Mouse (Mus musculus) lung, postnatal 0 days (tissue): ENCODE measurements around the gene Sbf2. TPM values are rescaled to one million over a fixed set of nuclear protein-coding genes. Genes with fewer than 3 reads are reported as not detected.

Source experiments
- ATAC-seq: fragments of 200-750 bp; cut with Nextera tagmentation; 2 replicates; pipeline ENCODE4 v1.8.0; 2017; ENCODE audit warnings: moderate library complexity
- DNase-seq: peaks from one replicate; pipeline ENCODE4 v3.0.0-alpha.2; 2016; ENCODE audit warnings: low spot score
- H3K27ac ChIP-seq: fragments of 300-500 bp; sonication (generic); 2 replicates; pipeline ENCODE4 v1.5.1; 2014; ENCODE audit warnings: antibody characterized with exemption, mild to moderate bottlenecking, low read length, mixed read lengths
- H3K27me3 ChIP-seq: fragments of 300-500 bp; sonication (generic); replicated peaks from 2 replicates; pipeline ENCODE4 v1.6.1; 2014; ENCODE audit warnings: low read length, mixed read lengths; ENCODE audit not compliant: insufficient read depth
- H3K36me3 ChIP-seq: fragments of 300-500 bp; sonication (generic); 2 replicates; pipeline ENCODE4 v1.6.1; 2014; ENCODE audit warnings: low read length, mixed read lengths; ENCODE audit not compliant: insufficient read depth
- H3K4me1 ChIP-seq: fragments of 300-500 bp; sonication (generic); 2 replicates; pipeline ENCODE4 v1.6.1; 2014; ENCODE audit warnings: antibody characterized with exemption, low read depth, low read length, mixed read lengths; ENCODE audit not compliant: insufficient read depth
- H3K4me2 ChIP-seq: fragments of 300-500 bp; sonication (generic); replicated peaks from 2 replicates; pipeline ENCODE4 v1.6.1; 2014; ENCODE audit warnings: low read depth, mild to moderate bottlenecking, low read length, moderate library complexity, mixed read lengths
- H3K4me3 ChIP-seq: fragments of 300-500 bp; sonication (generic); 2 replicates; pipeline ENCODE4 v1.5.1; 2014; ENCODE audit warnings: low read depth, low read length
- H3K9ac ChIP-seq: fragments of 300-500 bp; sonication (generic); replicated peaks from 2 replicates; pipeline ENCODE4 v1.6.1; 2014; ENCODE audit warnings: low read depth, mild to moderate bottlenecking
- H3K9me3 ChIP-seq: fragments of 300-500 bp; sonication (generic); 2 replicates; pipeline ENCODE4 v1.6.1; 2016; ENCODE audit warnings: low read length, mixed read lengths
- CTCF ChIP-seq: IDR thresholded peaks from 2 replicates; pipeline ENCODE4 v1.5.1; 2016; ENCODE audit warnings: antibody characterized with exemption, mild to moderate bottlenecking
- EP300 ChIP-seq: IDR thresholded peaks from 2 replicates; pipeline ENCODE4 v1.6.1; 2016; ENCODE audit warnings: antibody characterized with exemption, mild to moderate bottlenecking, control low read depth
- WGBS: fragments of 180-500 bp; shearing (Covaris S2); extraction: QIAGEN DNeasy Blood & Tissue Kit; methylation state at CpG from one replicate; pipeline ENCODE4 v1.1.7; 2014; 5-methylcytosine and 5-hydroxymethylcytosine counted together
- polyA plus RNA-seq: library from polyadenylated mRNA; unstranded; fragments of >200 nt; fragmentation: Nextera tagmentation; extraction: Ambion mirVana; gene quantifications from 2 replicates; pipeline ENCODE4 v1.2.1, GENCODE M21; 2015

Sbf2 gene
- polyA plus RNA-seq, 1 experiment from 2014 or later, result 23.3 TPM

DNA sequence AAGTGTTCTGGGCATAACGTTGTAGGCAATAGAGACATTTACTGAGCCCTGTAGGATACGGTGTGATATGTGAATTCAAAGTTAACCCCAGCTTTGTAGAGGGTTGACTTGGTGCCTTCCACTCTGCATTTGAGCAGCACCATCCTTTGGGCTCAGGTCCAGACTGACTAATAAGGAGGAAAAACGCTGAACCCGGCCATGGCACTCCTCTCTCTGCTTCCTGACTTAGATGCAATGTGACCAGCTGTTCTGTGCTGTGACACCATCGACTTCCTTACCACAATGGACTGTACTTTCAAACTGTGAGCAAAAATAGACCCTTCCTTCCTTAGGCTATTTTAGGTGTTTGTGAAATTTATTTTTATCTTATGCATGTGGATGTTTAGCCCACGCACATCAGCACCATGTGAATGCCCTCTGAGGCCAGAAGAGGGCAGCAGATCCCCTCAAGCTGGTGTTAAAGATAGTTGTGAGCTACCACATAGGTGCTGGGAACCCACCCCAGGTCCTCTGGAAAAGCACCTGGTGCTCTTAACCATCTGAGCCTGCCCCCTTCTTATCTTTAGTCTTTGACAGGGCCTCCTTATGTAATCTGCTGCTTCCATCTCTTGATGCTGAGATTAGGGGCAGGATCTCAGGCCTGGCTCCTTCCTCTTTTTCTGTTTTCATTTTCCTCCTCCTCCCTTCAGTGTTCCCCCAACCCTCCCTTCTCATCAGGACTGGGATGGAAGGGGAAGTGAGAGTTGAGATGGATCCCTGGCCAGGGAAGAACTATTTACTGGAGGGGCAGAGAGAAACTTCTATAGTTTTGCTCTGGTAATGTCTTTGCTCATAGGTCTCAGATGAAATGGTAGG lies 34.6 kb upstream of the Sbf2 start:
- ATAC-seq, result no peak
- no peak; the same call in 1 of the 2 replicates for TF ChIP-seq CTCF
- no peak for TF ChIP-seq EP300
- peak overlapping the region; percentile 35; the same call in 1 of the 2 replicates for H3K27ac ChIP-seq

GRCm38 (mm10) chr7:110648455-110649085 lies 33.8 kb upstream of the Sbf2 start:
- Histone ChIP-seq H3K9ac (no peak overlapping the region), H3K4me3 (no peak overlapping the region), H3K27ac (peak overlapping the region; percentile 62; the same call in 1 of the 2 replicates), H3K36me3 (no peaks in the 10 kb centered on the region), H3K27me3 (no peaks in the 10 kb centered on the region), H3K4me2 (no peak overlapping the region), H3K4me1 (peaks cover 8% of the 10 kb centered on the region), H3K9me3 (no peaks in the 10 kb centered on the region)
- 23% methylated on average over 13 of the region's 13 CpGs for WGBS
- peak; percentile 75 for DNase-seq
- peak; percentile 42 for ATAC-seq
- no peak for TF ChIP-seq EP300
- no peak for TF ChIP-seq CTCF

More for the DNA sequence above, 34.6 kb upstream of the Sbf2 start:
- no peaks in the 10 kb centered on the region for H3K27me3 ChIP-seq
- peaks cover 8% of the 10 kb centered on the region for H3K4me1 ChIP-seq
- no peaks in the 10 kb centered on the region for H3K9me3 ChIP-seq
- no peak for DNase-seq
- H3K9ac ChIP-seq, result no peak overlapping the region
- no peak overlapping the region for H3K4me2 ChIP-seq
- 65% methylated on average over 6 of the region's 6 CpGs for WGBS
- H3K36me3 ChIP-seq, result no peaks in the 10 kb centered on the region
- H3K4me3 ChIP-seq, result no peak overlapping the region

GRCm38 (mm10) chr7:110647559-110648454 lies 33.1 kb upstream of the Sbf2 start:
- Histone ChIP-seq H3K4me3 (no peak overlapping the region), H3K4me2 (no peak overlapping the region), H3K9ac (no peak overlapping the region), H3K27me3 (no peaks in the 10 kb centered on the region), H3K27ac (peak overlapping the region; percentile 62), H3K9me3 (no peaks in the 10 kb centered on the region), H3K36me3 (no peaks in the 10 kb centered on the region), H3K4me1 (peaks cover 8% of the 10 kb centered on the region)
- TF ChIP-seq EP300, result no peak
- no peak for TF ChIP-seq CTCF
- WGBS, result 58% methylated on average over 15 of the region's 15 CpGs
- peak; percentile 40 for ATAC-seq
- DNase-seq, result peak; percentile 77

GRCm38 (mm10) chr7:110646611-110647407 lies 32.1 kb upstream of the Sbf2 start:
- Histone ChIP-seq H3K9ac (no peak overlapping the region), H3K4me2 (no peak overlapping the region), H3K4me1 (peaks cover 8% of the 10 kb centered on the region), H3K36me3 (no peaks in the 10 kb centered on the region), H3K4me3 (no peak overlapping the region), H3K9me3 (no peaks in the 10 kb centered on the region), H3K27ac (peak overlapping the region; percentile 62), H3K27me3 (no peaks in the 10 kb centered on the region)
- no peak for TF ChIP-seq CTCF
- peak; percentile 69 for TF ChIP-seq EP300
- 74% methylated on average over 8 of the region's 8 CpGs for WGBS
- DNase-seq (peak; percentile 69), ATAC-seq (peak; percentile 33; the same call in 1 of the 2 replicates)

DNA sequence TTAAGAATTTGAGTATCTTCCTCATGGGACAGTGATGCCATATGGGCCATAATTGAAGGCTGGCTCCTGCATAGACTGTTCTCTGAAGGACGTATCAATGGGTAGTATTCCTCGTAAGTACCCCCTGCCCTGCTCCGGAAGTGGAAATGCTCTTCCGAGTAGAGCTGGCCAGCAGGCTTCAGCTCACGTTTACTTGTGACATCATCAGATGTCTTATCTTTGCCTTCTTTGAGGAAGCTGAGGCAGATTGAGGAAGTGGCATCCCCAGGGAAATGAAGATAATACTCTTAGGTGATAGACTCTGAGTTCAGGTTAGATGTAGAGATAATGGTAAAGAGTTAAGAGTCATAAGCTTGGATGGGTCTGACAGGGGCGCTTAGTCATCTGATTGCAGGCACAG lies 31.1 kb upstream of the Sbf2 start:
- peaks cover 8% of the 10 kb centered on the region for H3K4me1 ChIP-seq
- no peak overlapping the region for H3K9ac ChIP-seq
- no peaks in the 10 kb centered on the region for H3K27me3 ChIP-seq
- H3K9me3 ChIP-seq, result no peaks in the 10 kb centered on the region
- no peak overlapping the region for H3K4me3 ChIP-seq
- TF ChIP-seq CTCF (no peak), EP300 (no peak)
- no peak overlapping the region for H3K27ac ChIP-seq
- ATAC-seq, result no peak
- H3K36me3 ChIP-seq, result no peaks in the 10 kb centered on the region
- DNase-seq, result no peak
- WGBS, result 66% methylated on average over 6 of the region's 6 CpGs
- no peak overlapping the region for H3K4me2 ChIP-seq
